Mouse (Mus musculus) liver, embryonic 16.5 days (tissue): ENCODE measurements around the gene Kdelr1. TPM values are rescaled to one million over a fixed set of nuclear protein-coding genes. Genes with fewer than 3 reads are reported as not detected.

Experiments
- ATAC-seq: fragments of 200-750 bp; cut with Nextera tagmentation; 2 replicates; pipeline ENCODE4 v1.8.0; 2017; ENCODE audit warnings: low read depth, mild to moderate bottlenecking, moderate number of reproducible peaks, moderate library complexity
- H3K27ac ChIP-seq: fragments of 300-500 bp; sonication (generic); 2 replicates; pipeline ENCODE4 v1.5.1; 2014; ENCODE audit warnings: mild to moderate bottlenecking, low read length
- H3K27me3 ChIP-seq: fragments of 300-500 bp; sonication (generic); 2 replicates; pipeline ENCODE4 v1.6.1; 2014; ENCODE audit warnings: low read depth, low read length, mixed read lengths; ENCODE audit not compliant: control insufficient read depth, insufficient read depth
- H3K36me3 ChIP-seq: fragments of 300-500 bp; sonication (generic); 2 replicates; pipeline ENCODE4 v1.6.1; 2014; ENCODE audit warnings: mild to moderate bottlenecking; ENCODE audit not compliant: control insufficient read depth, insufficient read depth
- H3K4me1 ChIP-seq: fragments of 300-500 bp; sonication (generic); 2 replicates; pipeline ENCODE4 v1.6.1; 2014; ENCODE audit warnings: low read depth, low read length, mixed read lengths; ENCODE audit not compliant: control insufficient read depth
- H3K4me2 ChIP-seq: fragments of 300-500 bp; sonication (generic); 2 replicates; pipeline ENCODE4 v1.6.1; 2014; ENCODE audit warnings: low read depth, low read length, mixed read lengths
- H3K4me3 ChIP-seq: fragments of 300-500 bp; sonication (generic); 2 replicates; pipeline ENCODE4 v1.5.1; 2014; ENCODE audit warnings: low read depth, mild to moderate bottlenecking, low read length
- H3K9ac ChIP-seq: fragments of 300-500 bp; sonication (generic); 2 replicates; pipeline ENCODE4 v1.6.1; 2014; ENCODE audit warnings: low read depth, low read length
- H3K9me3 ChIP-seq: fragments of 300-500 bp; sonication (generic); replicated peaks from 2 replicates; pipeline ENCODE4 v1.6.1; 2016; ENCODE audit warnings: low read length; ENCODE audit not compliant: control insufficient read depth
- WGBS: fragments of 180-500 bp; shearing (Covaris S2); extraction: QIAGEN DNeasy Blood & Tissue Kit; methylation state at CpG from one replicate; pipeline ENCODE4 v1.1.7; 2014; ENCODE audit not compliant: insufficient replicate concordance; 5-methylcytosine and 5-hydroxymethylcytosine counted together
- polyA plus RNA-seq: library from polyadenylated mRNA; unstranded; fragments of >200 nt; fragmentation: Nextera tagmentation; extraction: Ambion mirVana; gene quantifications from 2 replicates; pipeline ENCODE4 v1.2.1, GENCODE M21; 2015

Gene Kdelr1
- polyA plus RNA-seq, 1 experiment from 2014 or later = 35.3 TPM

DNA sequence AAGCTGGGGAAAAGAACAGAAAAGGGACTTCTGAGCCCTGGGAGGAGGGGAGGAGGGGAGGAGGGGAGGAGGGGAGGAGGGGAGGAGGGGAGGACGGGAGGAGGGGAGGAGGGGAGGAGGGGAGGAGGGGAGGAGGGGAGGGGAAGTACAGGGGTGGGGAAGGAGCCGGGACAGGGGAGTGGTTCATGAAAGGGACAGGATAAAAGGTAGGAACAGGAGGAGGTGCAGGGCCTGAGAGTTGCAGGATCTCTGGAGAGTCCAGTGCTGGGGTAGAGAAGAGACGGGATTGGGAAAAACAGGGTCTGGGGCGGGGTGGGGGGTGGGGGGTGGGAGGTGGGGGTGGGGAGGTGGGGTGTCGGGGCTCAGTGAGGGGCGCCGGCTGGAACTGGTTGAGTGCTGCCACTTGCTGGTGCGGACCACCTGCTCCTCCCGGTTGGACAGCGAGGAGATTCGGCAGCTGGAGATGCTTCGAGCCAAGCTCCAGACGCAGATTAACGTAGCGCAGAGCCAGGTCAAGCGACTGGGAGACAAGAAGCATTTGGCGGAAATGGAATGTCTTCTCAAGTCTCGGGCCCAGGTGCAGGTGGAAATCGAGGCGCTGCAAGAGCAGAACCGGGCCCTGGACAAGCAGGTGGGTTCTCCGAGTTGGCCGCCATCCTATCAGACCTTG, 56.2 kb downstream of the Kdelr1 start:
- H3K4me3 ChIP-seq = no peak overlapping the region
- H3K27ac ChIP-seq = no peak overlapping the region
- H3K9me3 ChIP-seq = no peaks in the 10 kb centered on the region; the same call in 1 of the 2 replicates
- ATAC-seq = no peak
- 45% methylated on average over 17 of the region's 23 CpGs for WGBS
- H3K27me3 ChIP-seq = no peaks in the 10 kb centered on the region
- no peak overlapping the region for H3K4me2 ChIP-seq
- H3K4me1 ChIP-seq = peaks cover 4% of the 10 kb centered on the region
- no peaks in the 10 kb centered on the region for H3K36me3 ChIP-seq
- no peak overlapping the region for H3K9ac ChIP-seq

DNA sequence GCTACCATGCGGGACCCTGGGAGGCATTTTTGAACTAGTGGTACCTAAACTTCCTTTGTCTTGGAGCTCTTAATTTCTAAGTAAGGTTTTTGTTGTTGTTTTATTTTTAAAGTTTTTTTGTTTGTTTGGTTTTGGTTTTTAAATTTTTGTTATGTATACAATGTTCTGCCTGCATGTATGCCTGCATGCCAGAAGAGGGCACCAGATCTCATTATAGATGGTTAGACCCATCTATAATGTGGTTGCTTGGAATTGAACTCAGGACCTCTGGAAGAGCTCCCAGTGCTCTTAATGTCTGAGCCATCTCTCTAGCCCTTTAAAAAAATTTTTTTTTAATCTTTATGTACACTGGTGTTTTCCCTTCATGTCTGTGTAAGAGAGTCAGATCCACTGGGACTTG, 57.1 kb downstream of the Kdelr1 start:
- Histone ChIP-seq H3K9ac (no peak overlapping the region), H3K4me1 (no peaks in the 10 kb centered on the region), H3K4me3 (no peak overlapping the region), H3K27me3 (no peaks in the 10 kb centered on the region), H3K27ac (no peak overlapping the region), H3K36me3 (no peaks in the 10 kb centered on the region), H3K4me2 (no peak overlapping the region), H3K9me3 (no peaks in the 10 kb centered on the region; the same call in 1 of the 2 replicates)
- 82% methylated on average over 1 of the region's 1 CpGs for WGBS
- ATAC-seq = no peak

Other genes starting within 250 kb of the Kdelr1 start
- 1.7 and 1.8 TPM in 2 replicates for gene Rasip1, start 245.3 kb upstream of the Kdelr1 start, polyA plus RNA-seq
- 0.58 and 1.3 TPM in 2 replicates for gene Mamstr, start 232.8 kb upstream of the Kdelr1 start, polyA plus RNA-seq
- 0.02 and 0.08 TPM in 2 replicates for gene Fut2, start 206.4 kb upstream of the Kdelr1 start, polyA plus RNA-seq
- gene Ntn5, start 188.8 kb upstream of the Kdelr1 start, polyA plus RNA-seq = not detected in 2 replicates
- gene Sec1, start 178.4 kb upstream of the Kdelr1 start, polyA plus RNA-seq = 0.05 TPM in 1 of 2 replicates, not detected in the other
- gene Car11, start 172.9 kb upstream of the Kdelr1 start, polyA plus RNA-seq = 0.23 and 0.37 TPM in 2 replicates
- 0.27 and 0.32 TPM in 2 replicates for gene Dbp, start 167.7 kb upstream of the Kdelr1 start, polyA plus RNA-seq
- gene Rpl18, start 157.3 kb upstream of the Kdelr1 start, polyA plus RNA-seq = 460 and 502 TPM in 2 replicates
- gene Sphk2, start 154.8 kb upstream of the Kdelr1 start, polyA plus RNA-seq = 11.0 and 13.9 TPM in 2 replicates
- gene Fam83e, start 151.6 kb upstream of the Kdelr1 start, polyA plus RNA-seq = 0.16 and 0.30 TPM in 2 replicates
- gene Spaca4, start 147.0 kb upstream of the Kdelr1 start, polyA plus RNA-seq = not detected in 2 replicates
- not detected in 2 replicates for gene Lmtk3, start 89.0 kb upstream of the Kdelr1 start, polyA plus RNA-seq
- gene Sult2b1, start 88.1 kb upstream of the Kdelr1 start, polyA plus RNA-seq = 0.08 and 0.22 TPM in 2 replicates
- gene Cyth2, start 58.2 kb upstream of the Kdelr1 start, polyA plus RNA-seq = 26.0 and 26.5 TPM in 2 replicates
- gene Kcnj14, start 48.0 kb upstream of the Kdelr1 start, polyA plus RNA-seq = 0.14 and 0.15 TPM in 2 replicates
- 19.2 and 20.9 TPM in 2 replicates for gene Grwd1, start 41.8 kb upstream of the Kdelr1 start, polyA plus RNA-seq
- 0.04 and 0.05 TPM in 2 replicates for gene Grin2d, start 5.6 kb downstream of the Kdelr1 start, polyA plus RNA-seq
- gene Syngr4, start 23.9 kb downstream of the Kdelr1 start, polyA plus RNA-seq = 0.71 and 0.95 TPM in 2 replicates
- gene Tmem143, start 24.2 kb downstream of the Kdelr1 start, polyA plus RNA-seq = 3.5 and 4.3 TPM in 2 replicates
- 55.5 and 56.5 TPM in 2 replicates for gene Emp3, start 48.6 kb downstream of the Kdelr1 start, polyA plus RNA-seq
- 0.94 and 1.2 TPM in 2 replicates for gene Ccdc114, start 51.3 kb downstream of the Kdelr1 start, polyA plus RNA-seq
- gene Abcc6, start 157.5 kb downstream of the Kdelr1 start, polyA plus RNA-seq = 16.9 and 19.2 TPM in 2 replicates
- 22.0 and 23.4 TPM in 2 replicates for gene Nomo1, start 160.9 kb downstream of the Kdelr1 start, polyA plus RNA-seq
- 0.06 TPM in 1 of 2 replicates, not detected in the other for gene Kcnj11, start 228.0 kb downstream of the Kdelr1 start, polyA plus RNA-seq